Mouse (Mus musculus): ENCODE results near the gene Cd28. TPM values are rescaled to one million over a fixed set of nuclear protein-coding genes. Genes with fewer than 3 reads are reported as not detected.

Gene Cd28
- total and polyA plus RNA-seq, 3 experiments, result 1.0 to 4.4 (median 1.8) TPM

GRCm38 (mm10) chr1:60752986-60753385 is 36.4 kb downstream of the Cd28 start:
- H3K4me3 ChIP-seq (replicated peaks in 1 of 3; ENCODE audit: low read depth in 2 of 3, low read length in 2 of 3, poor library complexity in 1 of 3), result no peak overlapping the region
- TF ChIP-seq ELF1 (IDR thresholded peaks at IDR 0.05; ENCODE audit: low read depth, low read length), result no peak
- TF ChIP-seq POLR2AphosphoS2 (IDR thresholded peaks at IDR 0.05; ENCODE audit: low read depth, low read length), result no peak
- no peak for TF ChIP-seq ETS1 (conservative IDR thresholded peaks at IDR 0.05; ENCODE audit: low read depth, low read length)
- no peak for TF ChIP-seq PAX5 (IDR thresholded peaks at IDR 0.05; ENCODE audit: low read length)
- TF ChIP-seq MEF2A (IDR thresholded peaks at IDR 0.05; ENCODE audit: borderline replicate concordance, low read depth, low read length), result no peak
- no peak for TF ChIP-seq CTCF (conservative IDR thresholded peaks at IDR 0.05 in 1 of 2, IDR thresholded peaks at IDR 0.05 in 1 of 2; ENCODE audit: low read depth in 2 of 2, low read length in 2 of 2)
- TF ChIP-seq NRF1 (IDR thresholded peaks at IDR 0.05; ENCODE audit: low read depth, low read length), result no peak
- TF ChIP-seq NELFE (IDR thresholded peaks at IDR 0.05; ENCODE audit: low read depth, low read length), result no peak
- no peak for TF ChIP-seq MXI1 (IDR thresholded peaks at IDR 0.05; ENCODE audit: low read depth, low read length)
- no peak for TF ChIP-seq BHLHE40 (IDR thresholded peaks at IDR 0.05; ENCODE audit: low read depth, low read length)
- TF ChIP-seq SIN3A (IDR thresholded peaks at IDR 0.05; ENCODE audit: low read length), result no peak
- TF ChIP-seq JUN (IDR thresholded peaks at IDR 0.05; ENCODE audit: insufficient read depth, low read depth, low read length), result no peak
- no peak for TF ChIP-seq USF1 (IDR thresholded peaks at IDR 0.05; ENCODE audit: low read depth, low read length)
- TF ChIP-seq MAZ (IDR thresholded peaks at IDR 0.05; ENCODE audit: low read depth, low read length), result no peak
- TF ChIP-seq GABPA (IDR thresholded peaks at IDR 0.05; ENCODE audit: insufficient replicate concordance, low read depth, low read length), result no peak
- no peak for TF ChIP-seq TCF12 (IDR thresholded peaks at IDR 0.05; ENCODE audit: low read depth, low read length)
- no peak for TF ChIP-seq UBTF (IDR thresholded peaks at IDR 0.05; ENCODE audit: low read depth, low read length)
- peaks cover 5% of the 10 kb centered on the region for H3K79me2 ChIP-seq (replicated peaks; ENCODE audit: control insufficient read depth, extremely low read depth, insufficient read depth, poor library complexity, severe bottlenecking)
- in situ Hi-C loops (cut with MboI; ENCODE audit: low pct_ligation_motif_present, low pct_unique_long_range_greater_than_20kb, low sequenced_read_pairs) (no loop called here), dilution Hi-C loops (cut with MboI; ENCODE audit: extremely low pct_ligation_motif_present, extremely low pct_unique_long_range_greater_than_20kb, low sequenced_read_pairs) (no loop called here)
- DNase-seq (ENCODE audit: extremely low read depth), result no peak
- H3K4me1 ChIP-seq (ENCODE audit: control insufficient read depth in 1 of 2, insufficient read depth in 2 of 2), result peaks cover 0 to 2% of the 10 kb centered on the region in 2 experiments; a peak in 1 of 4 replicates
- H3K9ac ChIP-seq (ENCODE audit: insufficient read depth, low read depth), result no peak overlapping the region
- H3K27ac ChIP-seq (ENCODE audit: insufficient read depth, low read depth), result no peak overlapping the region
- no peaks in the 10 kb centered on the region for H3K27me3 ChIP-seq (replicated peaks)
- H3K4me2 ChIP-seq (ENCODE audit: insufficient read depth, low read depth, poor library complexity, severe bottlenecking), result no peak overlapping the region
- no peaks in the 10 kb centered on the region for H3K36me3 ChIP-seq (replicated peaks in 1 of 2; ENCODE audit: control insufficient read depth in 1 of 2, insufficient read depth in 1 of 2, low read length in 1 of 2)
- no peaks in the 10 kb centered on the region for H3K9me3 ChIP-seq (replicated peaks; ENCODE audit: low read length)

- Histone ChIP-seq H3K4me3 (replicated peaks in 1 of 3; ENCODE audit: low read depth in 2 of 3, low read length in 2 of 3, poor library complexity in 1 of 3) (no peak overlapping the region), H3K79me2 (replicated peaks; ENCODE audit: control insufficient read depth, extremely low read depth, insufficient read depth, poor library complexity, severe bottlenecking) (peaks cover 1% of the 10 kb centered on the region; the same call in 1 of the 2 replicates), H3K4me2 (ENCODE audit: insufficient read depth, low read depth, poor library complexity, severe bottlenecking) (no peak overlapping the region), H3K9me3 (replicated peaks; ENCODE audit: low read length) (no peaks in the 10 kb centered on the region), H3K9ac (ENCODE audit: insufficient read depth, low read depth) (no peak overlapping the region), H3K27me3 (replicated peaks) (no peaks in the 10 kb centered on the region), H3K27ac (ENCODE audit: insufficient read depth, low read depth) (no peak overlapping the region), H3K4me1 (ENCODE audit: control insufficient read depth in 1 of 2, insufficient read depth in 2 of 2) (peaks cover 0 to 3% of the 10 kb centered on the region in 2 experiments; a peak in 1 of 4 replicates), H3K36me3 (replicated peaks in 1 of 2; ENCODE audit: control insufficient read depth in 1 of 2, insufficient read depth in 1 of 2, low read length in 1 of 2) (no peaks in the 10 kb centered on the region)
- TF ChIP-seq SMC3 (IDR thresholded peaks at IDR 0.05; ENCODE audit: low read depth, low read length) (no peak), JUND (conservative IDR thresholded peaks at IDR 0.05; ENCODE audit: low read depth, low read length) (no peak), MYC (IDR thresholded peaks at IDR 0.05; ENCODE audit: low read depth, low read length) (no peak), E2F4 (IDR thresholded peaks at IDR 0.05; ENCODE audit: insufficient replicate concordance, low read depth, low read length) (no peak), ZMIZ1 (IDR thresholded peaks at IDR 0.05; ENCODE audit: low read depth, low read length) (no peak), POLR2A (IDR thresholded peaks at IDR 0.05; ENCODE audit: low read depth, low read length) (no peak), IRF4 (IDR thresholded peaks at IDR 0.05; ENCODE audit: low read depth, low read length) (no peak), MXI1 (IDR thresholded peaks at IDR 0.05; ENCODE audit: low read depth, low read length) (no peak)
- no peak for DNase-seq (ENCODE audit: extremely low read depth)
- in situ Hi-C loops (cut with MboI; ENCODE audit: low pct_ligation_motif_present, low pct_unique_long_range_greater_than_20kb, low sequenced_read_pairs) (no loop called here), dilution Hi-C loops (cut with MboI; ENCODE audit: extremely low pct_ligation_motif_present, extremely low pct_unique_long_range_greater_than_20kb, low sequenced_read_pairs) (no loop called here)
Measured at GRCm38 (mm10) chr1:60753981-60754380, 37.4 kb downstream of the Cd28 start.
